Mouse (Mus musculus) megakaryocyte, adult 5-6 weeks (primary cell): ENCODE measurements around the gene Atxn2. TPM values are rescaled to one million over a fixed set of nuclear protein-coding genes. Genes with fewer than 3 reads are reported as not detected.
"Not testable (repeated sequence)": the region's sequence is repeated elsewhere in the genome, so short reads cannot be mapped to it uniquely, and the experiment has no call there.

Experiments used
- ATAC-seq: 2 replicates; pipeline ENCODE4 v1.8.0; 2016; ENCODE audit warnings: mild to moderate bottlenecking, inconsistent platforms; ENCODE audit not compliant: poor library complexity, severe bottlenecking
- total RNA-seq, 2 experiments: library from RNA; stranded (forward) in 1 of 2; stranded (reverse) in 1 of 2; fragments of 153-499, 151-499 nt in 1 of 2; fragments of 221-1000, 200-1000 nt in 1 of 2; gene quantifications; 2 replicates each; pipeline versions ENCODE4 v1.2.3 to v1.2.4; 2015 to 2017

The Atxn2 gene
- total RNA-seq (2015): 46.3 and 50.9 TPM in 2 replicates
- 33.2 and 46.3 TPM in 2 replicates for total RNA-seq (2017)

GRCm38 (mm10) chr5:121711174-121711927, at the start of gene Atxn2:
Gene Atxn2, plus strand, starts transcription at chr5:121711337.
- peak; percentile 75 for ATAC-seq

- ATAC-seq: no peak
Measured at GRCm38 (mm10) chr5:121661494-121661893, 49.6 kb upstream of the Atxn2 start.

GRCm38 (mm10) chr5:121663456-121663855, 47.7 kb upstream of the Atxn2 start:
- ATAC-seq: no peak

- ATAC-seq: no peak
Measured at GRCm38 (mm10) chr5:121664078-121664477, 47.1 kb upstream of the Atxn2 start.

- ATAC-seq: no peak
Measured at GRCm38 (mm10) chr5:121664971-121665370, 46.2 kb upstream of the Atxn2 start.

GRCm38 (mm10) chr5:121667067-121667466, 44.1 kb upstream of the Atxn2 start:
- ATAC-seq: no peak

- no peak for ATAC-seq
Measured at GRCm38 (mm10) chr5:121668411-121668810, 42.7 kb upstream of the Atxn2 start.

- ATAC-seq: no peak
Measured at GRCm38 (mm10) chr5:121670412-121670811, 40.7 kb upstream of the Atxn2 start.

- ATAC-seq: no peak
Measured at GRCm38 (mm10) chr5:121682250-121682649, 28.9 kb upstream of the Atxn2 start.

- no peak for ATAC-seq
Measured at GRCm38 (mm10) chr5:121685495-121685894, 25.6 kb upstream of the Atxn2 start.

GRCm38 (mm10) chr5:121686113-121686898, 24.8 kb upstream of the Atxn2 start:
- no peak for ATAC-seq

- ATAC-seq: peak; percentile 30; the same call in 1 of the 2 replicates
Measured at GRCm38 (mm10) chr5:121690482-121691211, 20.5 kb upstream of the Atxn2 start.

GRCm38 (mm10) chr5:121691436-121691835, 19.7 kb upstream of the Atxn2 start:
- not testable (repeated sequence) for ATAC-seq

GRCm38 (mm10) chr5:121692897-121693296, 18.2 kb upstream of the Atxn2 start:
- ATAC-seq: no peak

GRCm38 (mm10) chr5:121696761-121697160, 14.4 kb upstream of the Atxn2 start:
- ATAC-seq: no peak

- ATAC-seq: no peak
Measured at GRCm38 (mm10) chr5:121699891-121700290, 11.2 kb upstream of the Atxn2 start.

GRCm38 (mm10) chr5:121700496-121700895, 10.6 kb upstream of the Atxn2 start:
- no peak for ATAC-seq

GRCm38 (mm10) chr5:121701111-121701769, 9.9 kb upstream of the Atxn2 start:
- ATAC-seq: no peak; the same call in 1 of the 2 replicates

- no peak for ATAC-seq
Measured at GRCm38 (mm10) chr5:121703341-121703740, 7.8 kb upstream of the Atxn2 start.

- no peak for ATAC-seq
Measured at GRCm38 (mm10) chr5:121704512-121705248, 6.5 kb upstream of the Atxn2 start.
